Mouse (Mus musculus) MEL (cell line): Measurements from ENCODE around the gene Lmod2.

ENCODE experiments used
- BHLHE40 ChIP-seq: IDR thresholded peaks from 2 replicates; pipeline ENCODE4 v1.6.1; 2012; ENCODE audit warnings: low read depth, mild to moderate bottlenecking, inconsistent platforms, low read length, improper control_type of control experiment, borderline replicate concordance
- CTCF ChIP-seq, 3 experiments: IDR thresholded peaks in 2 of 3; conservative IDR thresholded peaks in 1 of 3; 2 replicates each; pipeline ENCODE4 v1.5.1; 2011 to 2012; ENCODE audit warnings: low read length in 3 of 3, low read depth in 2 of 3, mild to moderate bottlenecking in 2 of 3, improper control_type of control experiment in 1 of 3, inconsistent platforms in 1 of 3, mixed read lengths in 1 of 3, moderate library complexity in 1 of 3; ENCODE audit not compliant: control insufficient read depth in 1 of 3, insufficient read depth in 1 of 3, poor library complexity in 1 of 3, severe bottlenecking in 1 of 3
- GATA1 ChIP-seq: IDR thresholded peaks from 2 replicates; pipeline ENCODE4 v1.6.1; 2011; ENCODE audit warnings: low read depth, low read length, improper control_type of control experiment
- HCFC1 ChIP-seq: IDR thresholded peaks from 2 replicates; pipeline ENCODE4 v1.6.1; 2012; ENCODE audit warnings: low read depth, mild to moderate bottlenecking, inconsistent platforms, low read length, improper control_type of control experiment, moderate library complexity
- POLR2AphosphoS5 ChIP-seq: IDR thresholded peaks from 2 replicates; pipeline ENCODE4 v1.6.1; 2012; ENCODE audit warnings: low read depth, borderline replicate concordance, mild to moderate bottlenecking, inconsistent platforms, low read length, moderate library complexity, mixed read lengths
- RCOR1 ChIP-seq: IDR thresholded peaks from 2 replicates; pipeline ENCODE4 v1.6.1; 2012; ENCODE audit warnings: low read depth, mild to moderate bottlenecking, inconsistent platforms, low read length, improper control_type of control experiment
- TBP ChIP-seq: IDR thresholded peaks from 2 replicates; pipeline ENCODE4 v1.8.0; 2011; ENCODE audit warnings: low read depth, low read length, improper control_type of control experiment
- TCF12 ChIP-seq: IDR thresholded peaks from 2 replicates; pipeline ENCODE4 v1.6.1; 2014; ENCODE audit warnings: low read depth, mild to moderate bottlenecking, inconsistent platforms, low read length, improper control_type of control experiment, moderate library complexity
- ZNF384 ChIP-seq: IDR thresholded peaks from 2 replicates; pipeline ENCODE4 v1.6.1; 2012; ENCODE audit warnings: low read depth, mild to moderate bottlenecking, inconsistent platforms, low read length, improper control_type of control experiment

- no peak for TF ChIP-seq POLR2AphosphoS5
- no peak for TF ChIP-seq TCF12
- no peak for TF ChIP-seq CTCF (IDR thresholded peaks at IDR 0.05 in 2 of 3, conservative IDR thresholded peaks at IDR 0.05 in 1 of 3; ENCODE audit: control insufficient read depth in 1 of 3, insufficient read depth in 1 of 3, low read depth in 2 of 3, low read length in 3 of 3, poor library complexity in 1 of 3, severe bottlenecking in 1 of 3)
- no peak for TF ChIP-seq GATA1
- TF ChIP-seq ZNF384 = no peak
- no peak for TF ChIP-seq HCFC1
- no peak for TF ChIP-seq TBP
- no peak for TF ChIP-seq RCOR1
- no peak for TF ChIP-seq BHLHE40
Measured at GRCm38 (mm10) chr6:24651538-24651937, 54.0 kb downstream of the Lmod2 start.
